Mouse (Mus musculus) gastrocnemius, postnatal 4 days (tissue): ENCODE results near the gene Btbd35f30. TPM values are rescaled to one million over a fixed set of nuclear protein-coding genes. Genes with fewer than 3 reads are reported as not detected.
"Not testable (repeated sequence)": the region's sequence is repeated elsewhere in the genome, so short reads cannot be mapped to it uniquely, and the experiment has no call there.

Experiments used
- DNase-seq, 2 experiments: peaks; one replicate each; pipeline ENCODE4 v3.0.0; 2021 to 2022; ENCODE audit warnings: low spot score in 2 of 2, mixed read lengths in 2 of 2
- long read RNA-seq, 2 experiments: library from polyadenylated mRNA; stranded (forward); transcript quantifications; one replicate each; pipeline ENCODE4 v2.0.0; 2021
- total RNA-seq, 2 experiments: library from RNA; stranded (reverse); gene quantifications; 2 replicates each; pipeline ENCODE4 v1.2.3; 2021

Btbd35f30 gene
- total RNA-seq, result not detected
- long read RNA-seq, experiment 1, result 0 reads
- long read RNA-seq, experiment 2, result 0 reads

GRCm38 (mm10) chrX:32894325-32894724 is at the start of gene Btbd35f30:
TSS of gene Btbd35f30 (plus strand) at chrX:32894625.
- DNase-seq, result not testable (repeated sequence)

GRCm38 (mm10) chrX:32941468-32941867 is 47.0 kb downstream of the Btbd35f30 start, which contains the start of gene Gm21789:
TSS of gene Gm21789 (plus strand) at chrX:32941768.
- not testable (repeated sequence) for DNase-seq

Other genes with a start within 250 kb of the Btbd35f30 start
- not detected for gene Gm5926, start 243.9 kb upstream of the Btbd35f30 start, total RNA-seq
- gene Btbd35f21, start 168.5 kb upstream of the Btbd35f30 start, total RNA-seq, result not detected
- not detected for gene Gm21789, start 47.1 kb downstream of the Btbd35f30 start, total RNA-seq
- gene Btbd35f5, start 79.3 kb downstream of the Btbd35f30 start, total RNA-seq, result not detected